Mouse (Mus musculus) neural tube, embryonic 13.5 days (tissue): ENCODE results near the gene Nuak1. TPM values are rescaled to one million over a fixed set of nuclear protein-coding genes. Genes with fewer than 3 reads are reported as not detected.

Source experiments
- ATAC-seq: fragments of 200-750 bp; cut with Nextera tagmentation; 2 replicates; pipeline ENCODE4 v1.8.0; 2017; ENCODE audit warnings: low read depth, mild to moderate bottlenecking, moderate TSS enrichment, moderate library complexity
- H3K27ac ChIP-seq: fragments of 300-500 bp; sonication (generic); replicated peaks from 2 replicates; pipeline ENCODE4 v1.5.1; 2015; ENCODE audit warnings: moderate library complexity, mild to moderate bottlenecking, inconsistent platforms
- H3K27me3 ChIP-seq: fragments of 300-500 bp; sonication (generic); 2 replicates; pipeline ENCODE4 v1.6.1; 2015; ENCODE audit warnings: mild to moderate bottlenecking, inconsistent platforms
- H3K36me3 ChIP-seq: fragments of 300-500 bp; sonication (generic); 2 replicates; pipeline ENCODE4 v1.6.1; 2015; ENCODE audit warnings: mild to moderate bottlenecking, inconsistent platforms
- H3K4me1 ChIP-seq: fragments of 300-500 bp; sonication (generic); replicated peaks from 2 replicates; pipeline ENCODE4 v1.6.1; 2015; ENCODE audit warnings: inconsistent platforms
- H3K4me2 ChIP-seq: fragments of 300-500 bp; sonication (generic); 2 replicates; pipeline ENCODE4 v1.6.1; 2015; ENCODE audit warnings: inconsistent platforms, mild to moderate bottlenecking, moderate library complexity
- H3K4me3 ChIP-seq: fragments of 300-500 bp; sonication (generic); 2 replicates; pipeline ENCODE4 v1.5.1; 2015; ENCODE audit warnings: mild to moderate bottlenecking, inconsistent platforms
- H3K9ac ChIP-seq: fragments of 300-500 bp; sonication (generic); 2 replicates; pipeline ENCODE4 v1.6.1; 2015; ENCODE audit warnings: moderate library complexity, mild to moderate bottlenecking, inconsistent platforms
- H3K9me3 ChIP-seq: fragments of 300-500 bp; sonication (generic); 2 replicates; pipeline ENCODE4 v1.6.1; 2016; ENCODE audit warnings: inconsistent platforms
- WGBS: fragments of 180-500 bp; shearing (Covaris S2); methylation state at CpG from one replicate; pipeline ENCODE4 v1.1.7; 2015; 5-methylcytosine and 5-hydroxymethylcytosine counted together
- polyA plus RNA-seq: library from polyadenylated mRNA; unstranded; fragments of >200 nt; fragmentation: Nextera tagmentation; extraction: Ambion mirVana; gene quantifications from 2 replicates; pipeline ENCODE4 v1.2.1, GENCODE M21; 2015

Nuak1 gene
- polyA plus RNA-seq, 1 experiment from 2014 or later, result 5.7 TPM

GRCm38 (mm10) chr10:84400037-84400681 lies 40.2 kb downstream of the Nuak1 start:
- Histone ChIP-seq H3K4me2 (no peak overlapping the region), H3K4me3 (no peak overlapping the region), H3K27ac (peak overlapping the region; percentile 20), H3K4me1 (peaks cover 48% of the 10 kb centered on the region), H3K36me3 (no peaks in the 10 kb centered on the region), H3K27me3 (no peaks in the 10 kb centered on the region), H3K9ac (no peak overlapping the region), H3K9me3 (no peaks in the 10 kb centered on the region)
- WGBS, result 60% methylated on average over 7 of the region's 7 CpGs
- ATAC-seq, result no peak

GRCm38 (mm10) chr10:84397276-84397675 lies 43.1 kb downstream of the Nuak1 start:
- no peak overlapping the region for H3K4me3 ChIP-seq
- 90% methylated on average over 4 of the region's 4 CpGs for WGBS
- no peaks in the 10 kb centered on the region for H3K36me3 ChIP-seq
- no peaks in the 10 kb centered on the region for H3K9me3 ChIP-seq
- no peak overlapping the region for H3K9ac ChIP-seq
- H3K4me2 ChIP-seq, result no peak overlapping the region
- no peaks in the 10 kb centered on the region for H3K27me3 ChIP-seq
- no peak for ATAC-seq
- no peak overlapping the region for H3K27ac ChIP-seq
- H3K4me1 ChIP-seq, result peaks cover 65% of the 10 kb centered on the region

- Histone ChIP-seq H3K27ac (peak overlapping the region; percentile 13; the same call in 1 of the 2 replicates), H3K4me3 (no peak overlapping the region), H3K9me3 (no peaks in the 10 kb centered on the region), H3K9ac (no peak overlapping the region), H3K27me3 (no peaks in the 10 kb centered on the region), H3K4me2 (no peak overlapping the region), H3K4me1 (peaks cover 58% of the 10 kb centered on the region), H3K36me3 (peaks cover 7% of the 10 kb centered on the region; the same call in 1 of the 2 replicates)
- ATAC-seq, result no peak
- 90% methylated on average over 8 of the region's 8 CpGs for WGBS
These were observed 44.3 kb downstream of the Nuak1 start for GRCm38 (mm10) chr10:84395885-84396659.

- H3K4me3 ChIP-seq, result no peak overlapping the region
- H3K9me3 ChIP-seq, result no peaks in the 10 kb centered on the region
- H3K4me1 ChIP-seq, result peaks cover 50% of the 10 kb centered on the region
- ATAC-seq, result no peak
- WGBS, result 88% methylated on average over 5 of the region's 5 CpGs
- peaks cover 7% of the 10 kb centered on the region; the same call in 1 of the 2 replicates for H3K36me3 ChIP-seq
- no peaks in the 10 kb centered on the region for H3K27me3 ChIP-seq
- H3K27ac ChIP-seq, result no peak overlapping the region
- no peak overlapping the region for H3K4me2 ChIP-seq
- no peak overlapping the region for H3K9ac ChIP-seq
These were observed 45.1 kb downstream of the Nuak1 start for GRCm38 (mm10) chr10:84395259-84395658.

GRCm38 (mm10) chr10:84393881-84394280 lies 46.5 kb downstream of the Nuak1 start:
- ATAC-seq, result no peak
- H3K27ac ChIP-seq, result no peak overlapping the region
- no peaks in the 10 kb centered on the region for H3K9me3 ChIP-seq
- H3K36me3 ChIP-seq, result peaks cover 14% of the 10 kb centered on the region; the same call in 1 of the 2 replicates
- WGBS, result 85% methylated on average over 12 of the region's 12 CpGs
- H3K9ac ChIP-seq, result no peak overlapping the region
- H3K4me3 ChIP-seq, result no peak overlapping the region
- H3K4me2 ChIP-seq, result no peak overlapping the region
- no peaks in the 10 kb centered on the region for H3K27me3 ChIP-seq
- peaks cover 51% of the 10 kb centered on the region for H3K4me1 ChIP-seq

- Histone ChIP-seq H3K27me3 (no peaks in the 10 kb centered on the region), H3K4me3 (no peak overlapping the region), H3K27ac (0 out of 2 replicates have a peak overlapping the region, but pooled peaks have one; percentile 70), H3K9me3 (no peaks in the 10 kb centered on the region), H3K4me2 (no peak overlapping the region), H3K36me3 (peaks cover 14% of the 10 kb centered on the region; the same call in 1 of the 2 replicates), H3K9ac (no peak overlapping the region), H3K4me1 (peaks cover 56% of the 10 kb centered on the region)
- 82% methylated on average over 9 of the region's 9 CpGs for WGBS
- no peak for ATAC-seq
These were observed 47.0 kb downstream of the Nuak1 start for GRCm38 (mm10) chr10:84393405-84393804.

- peak overlapping the region; percentile 32; the same call in 1 of the 2 replicates for H3K4me2 ChIP-seq
- H3K27ac ChIP-seq, result peak overlapping the region; percentile 70
- no peak for ATAC-seq
- H3K4me1 ChIP-seq, result peaks cover 63% of the 10 kb centered on the region
- H3K27me3 ChIP-seq, result no peaks in the 10 kb centered on the region
- peak overlapping the region; percentile 34; the same call in 1 of the 2 replicates for H3K9ac ChIP-seq
- WGBS, result 63% methylated on average over 3 of the region's 3 CpGs
- no peak overlapping the region for H3K4me3 ChIP-seq
- peaks cover 14% of the 10 kb centered on the region; the same call in 1 of the 2 replicates for H3K36me3 ChIP-seq
- no peaks in the 10 kb centered on the region for H3K9me3 ChIP-seq
These were observed 47.7 kb downstream of the Nuak1 start for GRCm38 (mm10) chr10:84392723-84393081.

- WGBS, result 20% methylated on average over 14 of the region's 14 CpGs
- Histone ChIP-seq H3K27ac (peak overlapping the region; percentile 70), H3K4me3 (no peak overlapping the region), H3K36me3 (peaks cover 14% of the 10 kb centered on the region; the same call in 1 of the 2 replicates), H3K9me3 (no peaks in the 10 kb centered on the region), H3K4me1 (peaks cover 68% of the 10 kb centered on the region), H3K4me2 (peak overlapping the region; percentile 32; the same call in 1 of the 2 replicates), H3K27me3 (no peaks in the 10 kb centered on the region), H3K9ac (peak overlapping the region; percentile 34; the same call in 1 of the 2 replicates)
- no peak for ATAC-seq
These were observed 48.2 kb downstream of the Nuak1 start for GRCm38 (mm10) chr10:84392027-84392722.

GRCm38 (mm10) chr10:84389707-84390106 lies 50.7 kb downstream of the Nuak1 start:
- WGBS, result 53% methylated on average over 5 of the region's 5 CpGs
- no peak for ATAC-seq
- peaks cover 80% of the 10 kb centered on the region for H3K4me1 ChIP-seq

GRCm38 (mm10) chr10:84388357-84389141 lies 51.8 kb downstream of the Nuak1 start:
- Histone ChIP-seq H3K27ac (peak overlapping the region; percentile 69), H3K27me3 (no peaks in the 10 kb centered on the region), H3K36me3 (peaks cover 14% of the 10 kb centered on the region; the same call in 1 of the 2 replicates), H3K4me3 (no peak overlapping the region), H3K9ac (0 out of 2 replicates have a peak overlapping the region, but pooled peaks have one; percentile 31), H3K9me3 (no peaks in the 10 kb centered on the region), H3K4me2 (peak overlapping the region; percentile 16; the same call in 1 of the 2 replicates), H3K4me1 (peaks cover 80% of the 10 kb centered on the region)
- WGBS, result 37% methylated on average over 22 of the region's 22 CpGs
- ATAC-seq, result no peak; the same call in 1 of the 2 replicates

More at GRCm38 (mm10) chr10:84389707-84390106, 50.7 kb downstream of the Nuak1 start:
- H3K4me2 ChIP-seq, result no peak overlapping the region
- H3K27ac ChIP-seq, result no peak overlapping the region
- no peaks in the 10 kb centered on the region for H3K9me3 ChIP-seq
- H3K9ac ChIP-seq, result no peak overlapping the region
- H3K36me3 ChIP-seq, result peaks cover 14% of the 10 kb centered on the region; the same call in 1 of the 2 replicates
- no peak overlapping the region for H3K4me3 ChIP-seq
- no peaks in the 10 kb centered on the region for H3K27me3 ChIP-seq

GRCm38 (mm10) chr10:84387338-84387737 lies 53.1 kb downstream of the Nuak1 start:
- no peak overlapping the region for H3K9ac ChIP-seq
- H3K4me1 ChIP-seq, result peaks cover 77% of the 10 kb centered on the region
- H3K27ac ChIP-seq, result peak overlapping the region; percentile 66
- H3K27me3 ChIP-seq, result no peaks in the 10 kb centered on the region
- 27% methylated on average over 4 of the region's 4 CpGs for WGBS
- peaks cover 14% of the 10 kb centered on the region; the same call in 1 of the 2 replicates for H3K36me3 ChIP-seq
- ATAC-seq, result peak; percentile 4; the same call in 1 of the 2 replicates
- no peak overlapping the region for H3K4me3 ChIP-seq
- no peak overlapping the region for H3K4me2 ChIP-seq
- H3K9me3 ChIP-seq, result no peaks in the 10 kb centered on the region
